Mouse (Mus musculus): ENCODE measurements at regions not wholly inside any gene's neighbourhood (a gene's known extent, or its start where the extent isn't known, plus 50 kb on each side); places are given as distances from the start of the nearest gene placed in this dataset.

DNA sequence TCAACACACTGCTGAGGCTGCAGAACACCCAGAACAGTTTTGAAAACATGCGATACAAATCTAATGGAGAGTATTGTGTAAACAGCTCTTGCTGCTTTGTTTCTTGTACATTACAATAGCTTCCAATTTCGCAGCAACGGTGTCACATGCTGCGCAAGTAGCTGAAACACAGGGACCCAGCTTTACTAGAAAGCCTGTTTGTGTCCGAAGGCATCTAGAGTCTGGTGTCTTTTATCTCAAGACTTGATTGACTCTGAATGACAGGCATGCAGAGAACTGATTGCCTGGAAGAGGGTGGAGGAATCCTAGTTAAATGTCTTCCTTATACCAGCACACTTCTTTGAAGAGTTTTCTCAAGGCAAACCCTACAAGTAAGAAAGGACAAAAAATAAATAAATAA is 66.1 kb upstream of the Fgf10 start:
- DNase-seq (ENCODE audit: low spot score): no peak

DNA sequence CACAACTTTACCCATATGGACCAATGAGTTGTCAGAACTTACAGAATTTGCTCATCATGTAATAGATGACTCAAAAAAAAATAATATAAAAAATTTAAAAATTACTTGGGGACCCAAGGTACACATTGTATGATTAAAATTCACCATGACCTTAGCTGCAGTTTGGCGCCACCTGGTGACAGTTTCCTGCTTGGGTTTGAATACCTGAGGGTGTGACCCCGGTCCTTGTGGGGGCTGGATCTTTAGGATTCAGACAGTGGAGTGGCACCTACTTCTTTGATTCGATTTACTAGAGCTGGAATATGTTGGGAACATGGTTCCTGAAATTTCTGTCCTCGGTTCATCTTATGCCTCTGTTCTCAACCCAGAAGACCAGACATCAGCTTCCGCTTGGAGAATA is 72.7 kb upstream of the Fgf10 start:
- peak; percentile 15 for DNase-seq (ENCODE audit: low spot score)

DNA sequence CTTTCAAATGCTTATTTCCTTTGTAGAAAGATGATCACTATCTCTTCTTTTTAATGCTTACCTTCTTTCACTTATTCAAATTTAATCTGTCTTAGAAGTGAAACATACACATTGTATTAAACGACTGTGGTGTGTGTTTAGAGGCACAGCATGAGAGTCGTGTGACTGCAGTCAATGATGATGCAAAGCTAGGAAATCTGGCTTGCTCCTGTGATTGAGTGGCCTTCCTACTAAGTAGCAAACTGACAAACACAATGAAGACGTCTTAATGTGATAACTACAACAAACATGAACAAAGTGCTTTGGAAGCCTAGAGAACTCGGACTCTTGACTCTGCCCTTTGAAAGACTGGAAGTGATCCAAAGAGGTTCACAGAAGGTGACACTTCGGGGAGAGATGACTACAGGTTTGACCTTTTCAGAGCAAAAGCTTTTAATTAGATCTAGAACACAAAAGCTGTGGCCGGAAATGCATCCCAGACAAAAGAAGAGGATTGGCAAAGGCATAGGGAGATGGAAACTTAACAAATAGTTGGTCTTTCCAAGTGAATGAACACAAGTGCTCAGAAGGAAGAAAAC is 73.3 kb upstream of the Fgf10 start:
- DNase-seq (ENCODE audit: low spot score): no peak

DNA sequence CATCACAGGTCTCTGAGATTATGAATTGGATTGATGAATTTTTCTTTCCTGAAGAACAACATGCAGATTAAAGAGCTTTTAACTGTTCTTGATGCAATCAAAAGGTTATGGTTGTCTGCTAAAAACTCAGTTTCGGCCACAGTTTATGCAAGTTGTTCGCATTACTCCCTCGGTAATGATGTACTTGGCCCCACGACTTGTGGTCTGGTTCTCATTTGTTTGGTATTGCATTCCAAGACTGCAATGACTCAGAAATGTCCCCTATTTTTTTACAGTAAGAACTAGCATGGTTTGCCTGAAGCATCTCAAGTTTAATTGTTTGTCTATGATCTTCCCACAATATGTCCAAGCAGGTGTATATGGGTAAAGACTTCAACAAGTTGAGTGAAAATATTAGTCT is 77.5 kb upstream of the Fgf10 start:
- no peak for DNase-seq (ENCODE audit: low spot score)

DNA sequence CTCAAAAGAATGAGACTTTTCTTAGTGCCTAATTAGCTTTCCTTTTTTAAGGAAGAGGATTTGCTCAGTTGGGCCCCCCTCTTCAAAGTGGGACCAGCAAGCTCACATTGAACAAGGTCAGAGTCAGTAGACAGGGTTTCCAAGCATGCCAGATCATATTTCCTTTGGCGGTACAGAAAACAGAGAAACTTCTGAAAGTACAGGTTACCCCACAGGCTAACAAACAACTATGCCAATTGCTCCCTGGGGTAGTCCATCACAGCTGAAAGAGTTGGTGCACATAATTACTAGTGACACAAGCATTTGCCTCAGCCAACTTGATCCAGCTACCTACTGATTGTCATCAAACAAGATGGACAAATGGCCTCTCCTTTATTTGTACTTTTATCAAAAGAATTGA is 97.0 kb upstream of the Fgf10 start:
- DNase-seq (ENCODE audit: low spot score): no peak

DNA sequence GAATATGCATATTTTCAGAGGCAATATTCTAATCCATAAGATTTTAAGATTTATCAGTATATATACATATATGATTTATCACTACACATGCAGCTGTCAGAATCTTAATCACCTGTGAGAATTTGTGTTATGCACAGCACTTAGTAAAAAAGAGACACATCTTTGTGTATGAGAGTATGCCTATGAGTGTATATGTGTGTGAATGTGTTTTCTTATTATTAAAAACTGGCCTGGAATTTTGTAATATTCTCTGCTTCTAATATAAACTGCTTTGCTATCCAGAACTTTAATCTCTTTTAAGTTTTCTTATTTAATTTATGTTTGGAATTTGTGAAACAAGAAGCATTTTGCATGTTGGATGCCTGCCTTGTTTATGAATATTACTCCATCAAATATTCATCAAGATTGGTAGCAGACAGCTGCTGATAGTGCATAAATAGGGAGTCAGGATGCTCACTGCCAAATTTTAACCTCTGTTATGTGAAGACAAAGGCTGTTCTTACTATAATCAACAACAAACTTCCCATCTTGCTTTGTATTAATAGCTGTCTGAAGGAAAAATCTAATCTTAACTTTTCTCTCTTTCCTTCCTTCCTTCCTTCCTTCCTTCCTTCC is 104.3 kb upstream of the Fgf10 start:
- no peak for DNase-seq (ENCODE audit: low spot score)

DNA sequence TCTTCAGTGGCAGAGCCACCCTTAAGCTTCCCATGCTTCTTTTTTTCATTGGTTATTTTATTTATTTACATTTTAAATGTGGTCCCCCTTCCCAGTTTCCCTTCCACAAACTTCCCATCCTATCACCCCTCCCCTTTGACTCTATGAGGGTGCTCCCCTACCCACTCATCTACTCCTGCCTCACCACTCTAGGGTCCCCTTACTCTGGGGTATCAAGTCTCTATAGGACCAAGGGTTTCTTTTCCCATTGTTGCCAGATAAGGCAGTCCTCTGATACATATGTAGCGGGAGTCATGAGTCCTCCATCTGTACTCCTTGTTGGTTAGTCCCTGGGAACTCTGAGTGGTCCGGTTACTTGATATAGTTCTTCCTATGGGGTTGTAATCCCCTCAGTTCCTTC is 110.6 kb upstream of the Fgf10 start:
- no peak for DNase-seq (ENCODE audit: low spot score)

DNA sequence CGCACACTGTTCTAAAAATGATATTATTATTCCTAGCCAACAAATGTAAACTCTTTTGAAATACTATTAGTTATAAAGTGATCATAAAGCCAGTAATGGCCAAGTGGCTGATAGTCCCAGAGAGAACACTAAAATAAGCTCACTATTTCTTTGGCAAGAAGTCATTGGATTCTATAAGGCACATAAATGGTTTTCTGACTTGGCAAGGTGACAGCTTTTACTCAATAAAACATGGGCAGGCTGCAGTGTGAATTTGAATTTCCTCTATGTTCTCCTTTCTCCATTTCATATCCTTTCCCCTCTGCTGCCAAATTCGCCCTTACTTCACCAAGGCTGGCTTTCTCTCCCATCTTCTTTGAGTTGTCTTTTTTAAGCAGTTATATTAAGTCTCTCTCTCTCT is 117.6 kb upstream of the Fgf10 start:
- no peak for DNase-seq (ENCODE audit: low spot score)

DNA sequence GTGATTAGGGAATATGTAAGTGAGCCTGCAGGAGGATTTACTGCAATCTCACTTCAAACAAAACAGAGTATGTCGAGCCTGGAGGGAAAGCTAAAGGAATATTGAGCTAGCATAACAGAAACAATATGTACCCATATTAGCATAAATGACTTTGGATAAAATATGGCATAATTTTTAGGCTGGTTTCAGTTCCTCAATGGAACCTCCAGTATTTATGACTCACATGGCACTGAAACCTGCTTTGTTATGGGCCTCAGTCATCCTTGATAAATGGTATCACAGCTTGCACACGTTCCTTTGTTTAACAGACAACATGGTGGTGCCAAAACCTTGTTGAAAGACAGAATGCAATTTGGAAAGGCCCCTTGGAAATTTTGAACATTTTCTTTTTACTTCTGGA is 130.8 kb upstream of the Fgf10 start:
- DNase-seq (ENCODE audit: low spot score): no peak

DNA sequence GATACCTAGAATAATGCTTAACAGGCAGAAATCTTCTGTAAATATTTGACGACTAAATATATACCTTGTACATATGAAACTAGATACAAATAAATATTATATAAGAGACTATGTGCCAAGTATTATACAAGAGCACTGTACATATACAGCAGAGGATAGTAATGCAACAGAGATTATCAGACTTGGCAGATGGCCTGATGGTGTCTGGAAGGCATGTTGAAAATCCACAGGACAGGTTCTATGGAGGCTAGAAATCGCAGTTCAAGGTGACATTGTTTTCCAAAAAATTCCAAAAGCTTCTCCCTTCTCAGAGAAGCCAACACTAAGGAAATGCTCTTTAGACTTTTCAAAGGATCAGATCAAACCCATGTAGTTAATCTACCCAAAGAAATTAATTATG is 126.9 kb upstream of the Mrps30 start:
- DNase-seq (ENCODE audit: low spot score): no peak

DNA sequence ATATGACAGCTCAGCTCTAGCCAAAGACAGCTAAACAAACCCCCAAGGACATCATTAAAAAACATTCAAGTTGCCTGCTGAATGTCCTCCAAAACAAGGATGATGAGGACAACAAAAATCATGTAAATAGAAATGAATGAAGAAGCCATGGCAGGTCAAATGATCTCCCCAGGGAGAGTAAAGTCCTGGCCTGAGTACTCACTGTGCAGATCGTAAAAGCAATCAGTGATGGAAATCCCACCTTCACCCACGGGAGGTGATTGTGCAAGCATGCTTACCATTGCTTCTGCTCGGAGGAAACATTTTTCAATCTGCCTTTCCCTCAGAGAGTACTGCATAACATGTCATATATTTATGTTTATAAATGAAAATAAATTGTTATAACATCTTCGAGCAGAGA is 119.1 kb upstream of the Mrps30 start:
- DNase-seq (ENCODE audit: low spot score): peak; percentile 3

DNA sequence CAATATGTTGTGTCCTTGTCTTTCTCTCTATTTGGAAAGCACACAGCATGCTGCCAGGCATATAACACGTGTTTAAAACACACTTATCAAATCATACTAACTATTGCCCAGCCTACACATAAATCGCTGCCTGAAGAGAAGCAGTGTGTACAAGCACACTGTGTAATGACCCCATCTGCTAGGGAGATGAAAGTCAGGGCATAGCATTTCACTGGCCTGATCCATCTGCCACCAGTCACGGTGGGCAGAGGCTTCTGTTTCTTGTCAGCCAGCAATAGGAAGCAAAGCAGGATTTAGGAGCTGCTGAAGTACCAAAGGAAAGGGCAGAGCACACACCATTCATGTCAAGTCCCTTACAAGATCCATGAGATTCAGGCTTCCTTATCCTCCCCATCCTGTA is 103.6 kb upstream of the Mrps30 start:
- no peak for DNase-seq (ENCODE audit: low spot score)

DNA sequence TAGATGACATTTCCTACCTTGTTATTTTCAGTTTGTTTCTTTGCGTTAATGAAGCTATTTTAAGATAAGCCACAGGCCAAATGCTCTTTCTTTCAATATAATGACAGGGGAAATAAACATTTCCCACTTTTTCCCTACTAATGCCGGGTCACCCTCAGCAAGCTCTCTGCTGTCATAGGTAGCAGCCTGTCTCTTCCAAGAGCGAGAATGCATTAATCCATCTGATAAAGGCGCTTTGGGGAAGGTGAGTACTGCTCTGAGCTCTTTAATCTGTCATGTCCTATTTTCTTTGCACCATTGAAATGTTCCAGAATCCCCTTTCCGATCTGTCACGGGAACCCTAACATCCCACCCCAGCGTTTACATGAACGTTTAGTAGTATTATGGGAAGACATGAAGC is 96.0 kb upstream of the Mrps30 start:
- no peak for DNase-seq (ENCODE audit: low spot score)

DNA sequence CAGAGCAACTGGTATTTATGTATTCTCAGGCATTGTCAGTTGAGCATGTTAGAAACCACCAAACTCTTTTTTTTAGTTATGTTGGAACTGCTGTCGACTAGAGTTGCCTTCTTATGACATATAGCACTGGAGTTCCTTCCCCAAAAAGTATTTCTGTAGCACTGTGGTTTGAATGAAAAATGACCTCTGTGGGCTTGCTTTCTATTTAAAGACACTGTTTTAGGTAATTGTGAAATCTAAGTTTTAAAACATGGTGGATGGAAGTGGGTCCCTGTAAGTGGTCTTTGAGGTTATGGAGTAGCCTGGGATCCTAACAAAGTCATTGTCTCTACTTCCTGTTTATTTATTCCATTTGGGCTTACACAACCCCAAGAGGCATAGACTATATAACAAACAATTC is 93.2 kb upstream of the Mrps30 start:
- no peak for DNase-seq (ENCODE audit: low spot score)

DNA sequence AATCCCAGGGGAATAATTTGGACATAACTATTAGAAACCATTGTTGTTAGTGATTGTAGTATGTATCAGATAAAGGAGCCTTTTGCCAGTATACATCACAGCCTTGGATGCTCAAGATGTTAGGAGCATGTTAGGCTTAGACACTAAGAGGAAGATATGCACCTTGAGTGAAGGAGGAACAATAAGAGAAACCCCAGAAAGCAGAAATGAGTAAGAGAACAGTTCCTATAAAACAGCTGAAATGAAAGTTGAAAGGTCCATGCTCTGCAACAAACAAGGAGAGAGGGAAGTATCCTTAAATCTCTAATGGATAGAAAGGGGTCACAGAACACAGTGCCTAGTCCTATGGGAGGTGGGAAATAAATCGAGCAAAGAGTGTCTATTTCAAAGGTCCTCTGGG is 91.4 kb upstream of the Mrps30 start:
- no peak for DNase-seq (ENCODE audit: low spot score)

DNA sequence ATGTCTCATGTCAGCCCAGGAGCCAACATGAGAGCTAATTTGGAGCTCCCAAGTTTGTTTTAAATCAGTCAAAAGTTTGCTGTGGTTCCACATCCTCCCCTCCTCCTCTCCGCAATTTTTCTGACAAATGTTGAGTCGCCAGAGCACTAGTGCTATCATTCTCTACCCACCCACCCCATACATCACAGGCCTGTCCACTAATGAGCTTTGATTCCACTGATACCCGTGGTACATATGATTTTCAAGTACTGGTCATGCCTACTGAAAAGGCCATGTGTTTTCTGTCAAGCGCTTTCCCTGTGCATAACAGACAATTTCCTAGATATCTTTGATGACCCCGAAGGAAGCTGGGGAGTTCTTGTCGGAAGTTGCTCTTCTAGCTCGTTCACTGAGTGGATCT is 85.5 kb upstream of the Mrps30 start:
- no peak for DNase-seq (ENCODE audit: low spot score)

DNA sequence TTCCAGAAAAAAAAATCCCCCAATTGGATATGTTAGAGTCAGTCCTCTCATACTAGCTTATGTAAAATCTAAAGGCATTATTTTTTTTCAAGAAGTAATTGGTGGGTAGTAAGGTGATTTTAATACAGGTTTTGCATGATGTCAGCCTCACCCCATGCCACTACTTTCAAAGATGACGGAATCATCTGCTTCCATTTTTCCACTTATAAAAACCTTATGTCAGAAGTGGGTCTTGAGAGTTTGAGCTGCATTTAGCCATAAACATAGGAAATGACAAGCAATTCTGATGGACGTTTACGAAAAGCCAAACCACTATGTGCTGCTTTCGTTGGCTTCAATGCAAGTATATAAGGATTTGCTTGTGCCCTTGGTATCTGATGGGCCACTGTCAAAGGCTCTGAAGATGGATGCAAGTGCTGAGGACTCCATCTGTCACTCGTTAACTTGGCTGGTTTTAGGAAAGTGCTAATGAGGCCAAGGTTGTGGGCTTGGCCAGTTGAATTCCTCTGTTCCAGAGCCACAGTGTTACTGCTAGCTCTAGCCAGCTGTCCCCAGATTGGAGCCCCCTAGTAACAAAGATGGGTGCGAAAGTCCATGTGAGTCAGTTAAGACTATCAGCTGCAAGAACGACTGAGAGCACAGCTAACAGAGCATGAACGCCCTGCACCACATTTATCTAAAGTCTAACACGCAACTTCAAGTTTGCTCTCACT is 72.8 kb upstream of the Mrps30 start:
- no peak for DNase-seq (ENCODE audit: low spot score)

DNA sequence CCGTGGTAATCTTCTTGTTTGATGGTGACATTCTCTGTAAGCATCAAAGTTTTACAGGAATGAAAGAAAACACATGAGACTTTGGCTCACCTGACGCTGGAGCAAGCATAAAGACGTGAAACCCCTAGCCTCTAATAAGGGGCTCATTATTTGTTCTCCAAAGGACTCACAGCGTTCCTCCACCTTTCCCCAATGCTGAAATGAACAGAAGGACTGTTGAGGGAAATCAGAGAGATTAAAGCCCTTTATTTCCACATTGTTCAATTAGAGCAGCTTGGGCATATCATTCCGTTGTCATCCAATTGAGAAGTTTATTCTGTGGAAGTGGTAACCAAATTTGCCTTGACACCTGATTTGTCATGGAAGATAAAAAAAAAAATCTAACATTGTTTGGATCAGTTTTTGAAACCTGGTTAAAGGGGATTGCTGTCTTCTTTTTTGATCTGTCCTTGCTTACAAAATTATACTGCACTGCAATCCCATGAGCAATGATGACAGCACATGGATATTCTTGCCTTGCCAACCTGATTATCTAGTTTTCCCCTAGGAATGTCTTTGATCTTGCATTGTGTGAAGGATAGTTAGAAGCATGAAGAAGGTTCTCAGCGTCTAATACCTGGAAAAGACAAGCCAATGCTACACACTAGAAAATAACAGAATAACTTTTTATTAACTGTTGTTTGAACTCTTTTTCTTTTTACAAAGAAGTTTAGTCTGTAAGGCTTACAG is 62.1 kb upstream of the Mrps30 start:
- no peak for DNase-seq (ENCODE audit: low spot score)

DNA sequence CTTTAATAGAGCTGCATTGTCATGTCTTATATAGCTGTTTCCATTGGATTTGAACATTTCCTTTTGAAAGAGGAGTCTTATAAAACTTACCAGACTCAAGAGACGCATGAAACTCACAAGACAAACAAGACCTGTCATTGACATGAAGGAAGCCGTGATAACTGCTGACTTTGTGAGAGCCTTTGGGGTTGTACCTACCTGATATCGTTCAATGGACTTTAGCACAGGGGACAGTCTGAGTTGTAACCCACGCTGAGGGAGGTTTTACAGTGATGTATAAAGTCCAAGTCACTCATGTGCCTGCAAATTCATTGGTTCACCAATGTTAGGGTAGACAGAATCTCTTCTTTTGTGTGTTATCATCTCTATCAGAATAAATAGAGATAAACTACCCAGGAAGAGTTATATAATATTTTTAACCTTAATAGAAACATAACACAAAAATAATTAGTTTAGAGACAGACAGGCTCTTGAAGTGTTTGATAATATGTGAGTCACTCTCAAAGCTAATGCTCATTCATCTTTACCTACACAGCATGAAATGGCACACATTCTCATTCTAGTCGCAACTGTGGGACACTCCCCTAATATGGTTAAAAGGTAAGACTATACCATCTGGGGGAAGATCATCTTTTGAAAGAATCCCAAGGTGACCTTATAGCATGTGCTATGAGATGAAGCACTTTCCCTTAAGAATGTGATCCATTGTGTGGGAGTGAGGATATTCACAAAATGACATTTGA is 54.4 kb upstream of the Mrps30 start:
- no peak for DNase-seq (ENCODE audit: low spot score)
